Mouse (Mus musculus): Measurements from ENCODE around the gene Ccdc88c.
A peak's percentile ranks its signal among the peaks of the same experiment; 100 is the strongest.
"Not testable (repeated sequence)": the region's sequence is repeated elsewhere in the genome, so short reads cannot be mapped to it uniquely, and the experiment has no call there.

The Ccdc88c gene

DNA sequence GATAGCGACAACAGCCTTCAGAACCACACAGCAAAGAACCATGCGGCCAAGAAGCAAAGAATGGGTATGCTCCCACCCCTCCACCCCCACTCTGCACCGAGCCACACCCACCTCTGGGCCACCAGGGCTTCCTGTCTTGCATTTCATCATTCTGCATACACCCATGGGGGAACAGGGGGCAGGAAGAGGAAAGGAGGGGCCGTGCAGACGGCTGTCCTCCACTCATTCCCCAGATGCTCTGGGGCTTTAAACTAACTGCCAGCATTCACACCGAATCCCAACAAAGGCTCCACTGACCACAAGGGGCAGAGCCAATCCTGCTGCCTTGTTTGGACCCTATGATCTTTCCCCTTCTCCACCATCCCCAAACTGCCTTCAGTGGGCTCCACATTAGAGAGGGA is 10.9 kb downstream of the Ccdc88c start:
- DNase-seq (ENCODE audit: inconsistent ontology term) = no peak

DNA sequence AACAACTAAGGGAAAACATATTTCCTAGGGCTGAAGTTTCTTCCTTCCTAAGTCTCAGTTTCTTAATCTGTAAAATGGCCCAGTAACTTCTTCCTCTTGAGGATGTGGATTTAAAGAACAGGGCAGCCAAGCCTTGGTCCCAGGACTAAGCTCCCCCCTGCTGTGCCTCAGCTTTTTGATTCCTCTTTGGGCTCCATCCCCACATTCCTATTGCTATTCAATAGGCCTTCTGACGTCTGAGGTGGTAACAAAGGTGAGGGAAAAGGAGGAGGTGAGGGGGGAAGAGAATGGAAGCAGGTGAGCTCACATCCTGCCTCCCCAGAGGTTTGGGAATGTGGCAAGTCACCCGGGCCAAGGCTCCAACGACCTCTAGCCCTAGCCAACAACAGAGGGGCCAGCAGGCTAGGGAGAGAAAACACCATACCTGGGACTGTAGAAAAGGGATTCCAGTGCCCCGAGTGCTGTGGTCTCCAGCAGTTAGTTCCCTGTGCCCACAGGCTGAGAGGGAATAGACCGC is 12.4 kb downstream of the Ccdc88c start:
- no peak for DNase-seq (ENCODE audit: inconsistent ontology term)

DNA sequence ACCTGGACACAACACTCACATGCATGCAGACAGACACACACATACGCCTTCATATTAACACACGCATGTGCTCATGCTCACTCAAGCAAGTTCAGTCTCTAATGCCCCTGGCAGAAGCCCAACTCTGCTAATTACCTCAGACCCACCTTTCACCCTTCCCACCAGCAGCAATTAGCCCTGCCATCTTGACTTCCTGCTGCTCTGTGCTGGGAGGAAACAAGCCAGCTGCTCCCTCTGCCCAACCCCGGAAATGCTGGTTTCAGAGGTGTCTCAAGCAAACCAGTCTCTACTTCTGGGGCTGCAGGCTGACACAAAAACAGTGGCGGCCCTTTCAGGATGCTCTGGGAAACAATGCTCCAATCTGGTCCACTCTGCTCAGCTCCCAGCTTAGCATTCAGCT is 12.9 kb downstream of the Ccdc88c start:
- no peak for DNase-seq (ENCODE audit: inconsistent ontology term)

DNA sequence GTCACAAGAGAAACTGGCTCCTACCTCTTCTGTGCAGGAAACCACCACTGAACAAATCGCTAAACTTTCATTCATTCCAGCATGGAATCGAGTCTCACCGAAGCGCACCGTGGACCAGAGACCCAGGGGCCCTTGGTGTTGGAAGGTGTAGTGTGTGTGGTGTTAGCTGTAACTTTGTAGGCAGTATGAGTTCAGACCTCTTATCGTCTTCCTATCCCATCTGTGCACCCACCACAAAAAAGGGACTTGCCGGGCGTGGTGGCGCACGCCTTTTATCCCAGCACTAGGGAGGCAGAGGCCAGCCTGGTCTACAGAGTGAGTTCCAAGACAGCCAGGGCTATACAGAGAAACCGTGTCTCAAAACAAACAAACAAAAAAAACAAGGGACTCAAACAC is 13.7 kb downstream of the Ccdc88c start:
- no peak for DNase-seq (ENCODE audit: inconsistent ontology term)

DNA sequence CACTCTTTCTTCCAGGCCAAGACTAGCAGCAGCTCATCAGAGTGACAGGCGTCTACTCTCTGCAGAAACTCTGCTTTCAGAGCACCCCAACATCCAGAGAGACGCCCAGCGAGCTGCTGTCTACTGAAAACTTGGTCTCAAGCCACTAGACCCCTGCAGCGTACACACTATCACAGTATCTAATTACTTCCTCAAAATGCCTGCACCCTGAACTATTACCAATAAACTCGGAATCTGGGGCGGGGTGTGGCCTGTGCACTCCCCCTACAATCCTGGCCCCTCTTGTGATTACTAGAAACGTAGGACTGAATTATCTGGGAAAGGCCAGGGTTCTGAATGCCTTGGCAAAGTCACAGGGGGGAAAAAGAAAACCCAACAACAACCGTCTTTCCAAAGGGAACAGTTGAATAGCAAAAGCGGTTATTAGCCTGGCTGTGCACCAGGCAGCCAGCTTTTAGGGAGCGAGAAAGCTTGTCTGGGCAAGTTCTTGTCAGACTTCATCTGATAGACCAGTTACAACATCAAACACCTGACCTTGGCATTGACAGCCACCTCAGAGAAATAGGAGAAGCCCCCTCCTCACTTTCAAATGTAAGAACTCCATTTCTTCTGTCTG is 14.2 kb downstream of the Ccdc88c start:
- DNase-seq (ENCODE audit: inconsistent ontology term) = no peak

DNA sequence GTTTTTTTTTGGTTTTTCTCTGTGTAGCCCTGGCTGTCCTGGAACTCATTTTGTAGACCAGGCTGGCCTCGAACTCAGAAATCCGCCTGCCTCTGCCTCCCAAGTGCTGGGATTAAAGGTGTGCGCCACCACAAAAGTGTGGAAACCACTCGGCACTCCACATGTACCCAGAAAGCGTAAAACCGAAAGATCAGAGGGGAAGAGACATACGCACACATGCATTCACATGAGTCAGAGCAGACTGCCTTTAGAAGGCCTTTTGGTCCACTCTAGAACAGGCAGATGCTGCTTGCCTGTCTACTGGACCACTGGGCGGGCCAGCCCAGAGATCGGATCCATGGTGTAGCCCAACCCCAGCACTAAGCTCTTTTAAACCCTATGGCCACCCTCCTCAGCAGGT is 15.2 kb downstream of the Ccdc88c start:
- DNase-seq (ENCODE audit: inconsistent ontology term) = not testable (repeated sequence)

DNA sequence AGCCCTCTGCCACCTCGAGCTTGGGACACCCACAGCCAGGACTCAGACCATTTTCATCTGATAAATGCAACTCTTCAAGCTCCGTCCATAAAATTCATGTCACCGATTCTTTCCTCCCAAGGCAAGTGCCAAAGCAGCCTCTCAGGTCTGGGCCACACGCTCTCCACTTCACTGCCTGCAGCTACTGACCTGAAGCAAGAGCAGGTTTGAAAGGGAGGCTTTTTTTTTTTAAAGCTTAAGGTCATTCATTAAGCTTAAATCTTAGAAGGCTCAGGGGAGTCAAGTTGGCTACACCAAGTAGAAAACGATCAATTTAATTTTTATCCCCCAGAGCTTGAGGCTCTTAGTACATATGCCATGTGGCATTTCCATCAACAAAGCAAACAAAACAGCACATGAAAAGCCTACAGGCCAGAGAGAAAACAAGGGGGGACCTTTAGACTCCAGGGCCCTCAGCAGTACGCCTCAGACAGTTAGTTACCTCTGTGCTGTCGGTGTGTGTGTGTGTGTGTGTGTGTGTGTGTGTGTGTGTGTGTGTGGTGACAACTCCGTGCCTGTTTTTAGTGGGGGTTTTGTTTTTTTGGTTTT is 15.7 kb downstream of the Ccdc88c start:
- no peak for DNase-seq (ENCODE audit: inconsistent ontology term)

DNA sequence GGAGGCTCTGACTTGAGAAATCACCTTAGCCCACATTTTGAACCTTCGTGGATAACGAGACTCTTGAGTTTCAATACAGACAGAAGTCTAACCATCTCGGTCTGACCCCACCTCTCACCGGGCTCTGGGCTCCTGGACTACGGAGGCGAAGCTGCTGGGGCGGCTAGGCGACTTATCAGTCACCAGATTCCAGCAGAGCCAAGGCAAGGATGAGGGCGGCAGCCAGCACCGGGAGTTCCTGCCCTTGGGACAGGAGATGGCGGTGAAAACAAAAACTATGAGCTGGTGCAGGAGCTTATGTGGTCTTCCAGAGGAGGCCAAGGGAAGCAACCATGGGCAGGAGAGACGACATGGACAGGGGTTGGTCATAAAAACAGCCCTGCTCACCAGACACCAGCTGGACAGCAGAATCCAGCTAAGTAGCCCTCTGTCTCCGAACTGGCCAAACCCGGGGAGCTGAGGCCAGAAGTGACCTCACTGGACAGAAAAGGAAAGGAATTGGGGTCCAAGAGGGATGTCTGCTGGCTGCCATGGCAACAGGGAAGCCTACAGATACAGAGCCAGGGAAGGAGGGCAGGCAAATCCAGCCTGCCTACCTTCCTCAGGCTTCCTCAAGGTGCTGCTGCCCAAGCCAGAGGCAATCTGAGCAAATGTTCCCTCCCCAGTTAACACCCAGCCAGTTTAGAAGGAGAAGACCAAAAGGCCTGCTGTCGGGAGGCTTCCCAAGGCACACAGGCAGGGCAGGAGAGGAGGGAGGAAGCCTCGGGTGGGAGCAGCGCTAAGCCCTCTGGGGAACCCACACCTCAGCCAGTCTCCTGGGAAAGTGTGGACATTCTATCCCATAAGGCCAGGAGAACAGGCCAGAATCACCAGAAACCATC is 16.4 kb downstream of the Ccdc88c start:
- no peak for DNase-seq (ENCODE audit: inconsistent ontology term)

DNA sequence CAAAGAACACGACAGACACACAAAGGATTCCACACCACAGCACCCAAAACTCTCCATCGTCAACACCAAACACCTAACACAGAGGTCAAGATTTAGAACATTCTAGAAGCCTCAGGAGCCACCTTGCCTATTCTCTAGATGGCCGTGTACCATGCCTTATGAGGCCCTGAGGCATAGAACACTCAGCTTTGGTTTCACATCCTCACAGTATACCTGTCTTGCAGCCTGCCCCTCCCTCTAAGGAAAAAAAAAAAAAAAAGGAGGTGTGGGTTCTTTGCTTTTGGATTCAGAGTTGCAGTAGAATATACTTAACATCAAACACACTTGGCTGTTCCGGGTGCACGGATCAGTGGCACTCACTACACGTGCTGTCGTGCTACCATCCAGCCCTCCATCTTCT is 17.8 kb downstream of the Ccdc88c start:
- DNase-seq (ENCODE audit: inconsistent ontology term) = no peak

DNA sequence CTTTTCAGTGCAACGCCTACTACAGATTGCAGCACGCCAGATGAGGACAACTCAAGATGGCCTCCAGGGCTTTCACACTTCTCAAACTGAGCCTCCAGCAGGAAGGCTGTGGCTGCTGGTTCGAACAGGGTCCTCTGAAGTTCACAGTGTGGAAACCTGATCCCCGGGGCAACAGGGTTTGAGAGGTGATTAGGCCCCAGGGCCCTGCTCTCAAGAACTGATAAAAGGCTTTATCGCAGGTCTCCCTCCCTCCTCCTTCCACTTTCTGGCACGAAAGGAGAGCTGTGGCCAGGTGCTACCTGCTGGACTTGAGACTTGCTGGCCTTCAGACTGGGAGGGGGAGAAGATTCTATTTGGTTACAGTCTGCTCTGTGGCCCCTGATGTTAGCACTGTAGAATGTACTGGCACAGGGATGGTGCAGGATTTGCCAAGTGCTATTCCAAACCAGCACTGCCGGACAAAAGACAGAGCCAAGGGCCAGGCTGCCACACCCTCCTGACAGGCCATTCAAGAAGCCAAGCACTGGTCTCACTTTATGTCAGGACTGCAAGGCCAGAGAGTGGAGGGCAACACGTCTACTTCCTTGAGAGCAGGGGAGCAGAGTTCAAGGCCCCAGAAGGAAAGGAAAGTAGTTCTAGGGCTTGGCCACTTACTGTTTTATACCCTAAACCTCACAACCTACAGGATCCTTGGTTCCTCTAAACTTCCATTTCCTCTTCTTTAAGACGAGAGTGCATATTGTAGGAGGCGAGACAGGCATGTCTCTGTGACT is 18.5 kb downstream of the Ccdc88c start:
- DNase-seq (ENCODE audit: inconsistent ontology term) = no peak

DNA sequence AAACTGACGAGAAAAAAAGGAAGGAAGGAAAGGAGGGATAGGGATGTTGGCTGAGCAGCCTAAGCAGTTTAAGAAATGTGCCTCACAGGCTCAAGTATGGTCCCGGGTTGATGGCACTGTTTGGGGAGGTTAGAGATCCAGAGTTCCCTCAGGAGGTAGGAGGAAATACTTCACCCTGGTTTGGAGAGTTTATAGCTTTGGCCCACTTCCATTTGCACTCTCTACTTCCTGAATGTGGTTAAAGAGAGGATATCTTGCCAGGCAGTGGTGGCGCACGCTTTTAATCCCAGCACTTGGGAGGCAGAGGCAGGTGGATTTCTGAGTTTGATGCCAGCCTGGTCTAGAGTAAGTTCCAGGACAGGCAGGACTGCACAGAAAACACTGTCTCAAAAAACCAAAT is 19.6 kb downstream of the Ccdc88c start:
- DNase-seq (ENCODE audit: inconsistent ontology term) = no peak

DNA sequence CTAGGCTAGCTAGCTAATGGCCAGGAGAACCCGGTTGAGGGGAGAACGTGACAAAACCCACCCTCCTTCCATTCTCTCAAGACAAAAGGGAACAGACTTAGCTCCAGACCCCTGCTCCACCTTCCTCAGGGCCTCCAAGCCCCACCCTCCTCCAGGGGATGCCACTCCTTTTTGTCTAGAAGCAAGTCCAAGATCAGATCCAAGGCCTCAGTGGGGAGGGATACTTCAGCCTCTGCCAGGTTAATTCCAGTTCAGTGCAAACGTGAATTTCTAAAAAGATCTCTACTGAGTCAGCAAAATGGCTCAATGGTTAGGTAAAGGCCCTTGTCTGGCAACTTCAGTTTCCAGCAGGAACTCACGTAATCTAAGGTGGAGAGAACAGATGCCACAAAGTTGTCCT is 20.2 kb downstream of the Ccdc88c start:
- no peak for DNase-seq (ENCODE audit: inconsistent ontology term)

DNA sequence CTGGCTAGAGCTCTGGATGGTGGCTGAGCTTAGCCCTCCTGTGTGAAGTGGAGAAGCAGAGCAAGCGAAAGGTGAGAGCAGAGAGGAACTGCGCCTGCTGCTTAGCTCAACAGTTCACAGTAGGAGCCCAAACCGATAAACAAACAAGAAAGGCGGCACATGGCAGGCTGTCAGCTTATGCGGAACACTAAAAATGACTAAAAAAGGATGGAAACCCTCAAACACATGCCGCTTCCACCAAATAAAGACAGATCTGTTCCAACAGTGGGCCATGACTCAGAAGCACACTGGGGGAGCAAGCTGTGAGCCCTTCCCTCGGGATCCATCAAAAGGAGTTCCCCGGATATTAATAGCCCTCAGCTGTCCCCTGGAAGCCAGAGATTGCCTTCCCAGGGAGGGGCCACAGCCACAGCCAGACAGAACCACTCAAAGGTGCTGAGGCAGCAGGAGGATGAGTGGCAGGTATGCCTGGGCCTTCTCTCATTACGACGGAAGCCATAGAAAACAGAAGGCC is 20.8 kb downstream of the Ccdc88c start:
- DNase-seq (ENCODE audit: inconsistent ontology term) = peak; percentile 79

DNA sequence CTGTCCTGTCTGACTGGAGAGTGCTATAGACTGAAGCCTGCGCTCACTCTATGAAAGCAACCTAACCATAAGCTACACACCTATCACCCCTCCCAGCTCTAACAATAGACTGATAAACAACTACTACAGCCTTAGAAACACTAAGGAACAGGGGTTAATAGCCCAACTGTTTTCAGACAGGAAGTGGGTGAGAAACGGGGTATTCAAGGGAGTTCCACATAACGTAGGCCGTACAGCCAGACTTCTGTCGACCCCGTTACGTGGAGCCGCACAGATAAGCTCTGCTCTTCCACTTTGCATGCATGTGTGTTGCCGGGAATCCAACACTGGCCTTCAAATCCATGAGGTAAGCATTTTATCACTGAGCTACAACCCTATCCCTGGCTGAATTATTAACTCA is 21.4 kb downstream of the Ccdc88c start:
- no peak for DNase-seq (ENCODE audit: inconsistent ontology term)

DNA sequence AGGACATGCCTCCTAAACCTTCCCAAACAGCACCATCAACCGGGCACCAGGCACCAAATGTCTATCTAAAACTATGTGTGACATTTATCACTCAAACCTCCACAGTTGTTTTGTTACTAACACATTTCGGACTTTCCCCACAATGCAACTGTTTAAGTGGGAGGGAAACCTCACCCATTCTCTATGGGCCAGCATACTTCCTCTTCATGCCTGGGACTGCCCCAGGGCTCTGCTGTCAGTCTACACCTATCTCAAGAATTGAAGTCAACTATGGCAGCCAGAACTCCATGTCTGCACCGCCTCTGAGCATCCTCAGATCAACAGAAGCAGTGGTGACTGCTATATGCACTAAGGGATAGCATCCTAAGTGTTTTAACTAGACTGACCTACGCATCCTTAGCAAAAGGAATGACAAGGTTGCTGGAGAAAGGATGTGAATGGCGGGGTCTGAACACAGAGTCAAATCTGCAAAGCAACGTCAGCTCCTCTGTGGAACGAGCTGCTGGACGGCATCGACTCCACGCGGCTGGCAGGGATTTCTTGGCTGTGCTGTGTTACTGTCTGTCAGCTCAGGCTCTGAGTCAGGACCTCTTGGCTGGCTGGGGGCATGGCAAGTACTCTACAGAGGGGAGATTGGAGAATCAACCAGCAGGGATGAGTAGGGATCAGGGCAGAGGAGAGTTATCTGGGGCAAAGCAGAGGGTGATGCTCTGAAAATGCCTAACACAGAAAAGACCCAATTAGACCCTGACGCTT is 23.0 kb downstream of the Ccdc88c start:
- DNase-seq (ENCODE audit: inconsistent ontology term) = no peak

DNA sequence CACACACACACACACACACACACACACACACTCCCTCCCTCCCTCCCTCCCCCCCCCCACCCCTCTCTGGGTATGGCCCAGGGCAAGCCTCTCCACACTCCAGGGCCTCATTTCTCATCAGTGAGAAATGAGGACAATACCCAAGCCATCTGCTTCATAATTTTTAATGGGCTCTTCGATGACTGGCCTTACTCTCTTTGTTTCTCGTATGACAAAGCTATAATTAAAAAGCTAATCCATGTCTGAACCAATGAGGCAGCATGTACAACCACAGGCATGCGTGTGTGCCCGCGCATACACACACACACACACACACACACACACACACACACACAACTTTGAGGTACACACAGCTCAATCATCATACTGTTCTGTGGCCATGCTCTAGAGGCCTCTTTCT is 23.9 kb downstream of the Ccdc88c start:
- peak; percentile 90 for DNase-seq (ENCODE audit: inconsistent ontology term)

DNA sequence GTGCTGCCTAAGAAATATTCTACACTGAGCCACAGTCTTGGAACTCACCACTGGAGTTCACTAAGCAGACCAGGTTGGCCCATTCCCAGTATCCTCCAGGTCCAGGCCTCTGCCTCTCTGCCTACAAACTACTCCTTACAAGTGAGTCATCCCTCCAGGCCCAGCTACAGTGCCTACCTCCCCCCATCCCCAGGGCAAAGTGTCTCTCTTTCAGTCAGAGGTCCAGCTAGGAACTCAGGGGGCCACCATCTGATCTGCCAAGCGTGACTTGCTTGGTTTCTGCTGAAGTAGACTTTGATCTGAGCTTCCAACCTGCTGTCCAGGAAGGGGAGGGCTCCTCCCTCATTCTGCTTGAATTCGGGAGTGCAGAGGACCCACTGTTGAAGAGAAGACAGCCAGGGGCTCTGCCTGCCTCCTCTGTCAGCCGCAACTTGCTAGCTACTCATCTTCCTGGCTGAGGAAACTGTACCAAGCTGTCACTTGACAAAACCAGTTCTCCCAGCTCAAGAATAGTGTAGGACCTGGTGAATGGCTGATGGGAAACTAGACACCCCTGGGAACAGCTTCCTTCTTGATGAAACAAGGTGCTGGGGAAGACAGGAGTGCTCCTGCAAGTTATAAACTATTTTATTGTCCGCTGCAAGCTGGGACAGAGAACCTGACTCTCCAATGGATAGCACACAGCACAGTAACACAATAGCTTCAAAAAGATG is 25.9 kb downstream of the Ccdc88c start:
- no peak for DNase-seq (ENCODE audit: inconsistent ontology term)

DNA sequence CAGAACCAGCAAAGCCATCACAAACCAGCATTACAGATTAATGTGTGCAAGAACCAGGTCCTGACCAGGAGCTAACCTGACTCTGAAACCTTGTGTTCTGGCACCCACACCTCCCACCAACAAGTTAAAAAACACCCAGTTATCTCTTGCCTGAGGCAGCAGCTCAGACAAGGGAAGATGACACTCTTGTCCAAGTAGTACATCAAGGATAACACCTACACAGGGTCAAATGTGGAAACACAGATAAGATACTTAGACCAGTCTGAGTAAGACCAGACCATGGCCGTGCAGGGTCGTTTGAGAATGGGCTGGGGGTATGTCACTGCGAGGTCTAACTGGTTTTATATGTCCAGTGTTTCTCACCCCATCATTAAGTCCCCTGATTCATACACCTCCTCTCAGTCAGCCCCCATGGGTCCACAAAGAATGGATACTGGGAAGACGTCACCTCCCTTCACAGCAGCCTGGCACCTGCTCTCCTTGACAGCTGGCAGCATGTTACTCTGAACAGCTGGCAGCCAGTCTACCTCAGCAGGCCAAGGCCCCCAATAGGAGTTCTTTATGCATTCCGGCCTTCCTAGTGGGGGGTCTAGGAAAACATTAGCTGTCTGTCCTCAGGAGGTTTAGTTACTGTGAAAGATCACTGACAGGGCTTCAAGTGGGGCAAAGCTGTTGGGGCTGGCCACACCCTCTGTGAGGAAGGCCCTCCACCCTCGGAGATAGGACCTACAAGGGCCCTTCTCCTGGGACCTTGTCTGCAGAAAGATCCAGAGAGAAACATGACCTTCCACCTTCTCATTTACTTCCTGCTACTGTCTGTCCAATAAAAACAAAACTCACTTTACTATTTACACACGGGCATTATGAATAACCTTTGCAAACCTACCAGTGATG is 29.5 kb downstream of the Ccdc88c start:
- no peak for DNase-seq (ENCODE audit: inconsistent ontology term)

DNA sequence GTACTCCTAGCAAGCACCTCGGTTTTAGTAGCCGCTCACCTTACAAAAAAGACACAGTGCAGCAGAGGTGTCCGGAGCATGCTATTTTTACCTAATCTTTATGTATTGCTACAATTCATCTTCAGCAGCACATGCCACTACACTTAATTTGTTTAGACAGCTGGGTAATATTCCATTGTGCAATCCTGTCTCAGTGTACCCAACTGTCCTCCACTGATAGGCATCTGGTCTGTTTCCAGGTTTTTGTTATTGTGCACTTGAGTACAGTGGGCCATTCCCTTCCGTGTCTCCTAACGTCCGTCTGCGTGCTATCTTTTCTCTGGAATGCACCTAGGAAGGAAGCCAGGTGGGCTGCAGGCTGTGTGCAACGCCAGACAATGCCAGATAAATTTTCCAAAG is 30.3 kb downstream of the Ccdc88c start:
- DNase-seq (ENCODE audit: inconsistent ontology term) = no peak
